Mouse (Mus musculus) heart, embryonic 10.5 days (tissue): ENCODE data around the gene Pgs1. TPM values are rescaled to one million over a fixed set of nuclear protein-coding genes. Genes with fewer than 3 reads are reported as not detected.

Source experiments
- DNase-seq: peaks from one replicate; pipeline ENCODE4 v3.0.0-alpha.2; 2017; ENCODE audit warnings: low spot score
- H3K27ac ChIP-seq: fragments of 300-500 bp; sonication (generic); 2 replicates; pipeline ENCODE4 v1.5.1; 2016; ENCODE audit warnings: mild to moderate bottlenecking
- H3K27me3 ChIP-seq: fragments of 300-500 bp; sonication (generic); 2 replicates; pipeline ENCODE4 v1.6.1; 2016; ENCODE audit warnings: mild to moderate bottlenecking; ENCODE audit not compliant: poor library complexity, insufficient read depth, severe bottlenecking
- H3K36me3 ChIP-seq: fragments of 300-500 bp; sonication (generic); 2 replicates; pipeline ENCODE4 v1.6.1; 2016; ENCODE audit warnings: mild to moderate bottlenecking, moderate library complexity
- H3K4me1 ChIP-seq: fragments of 300-500 bp; sonication (generic); 2 replicates; pipeline ENCODE4 v1.6.1; 2016; ENCODE audit warnings: mild to moderate bottlenecking
- H3K4me3 ChIP-seq: fragments of 300-500 bp; sonication (generic); 2 replicates; pipeline ENCODE4 v1.5.1; 2016; ENCODE audit warnings: mild to moderate bottlenecking, moderate library complexity
- H3K9me3 ChIP-seq: fragments of 300-500 bp; sonication (generic); 2 replicates; pipeline ENCODE4 v1.6.1; 2016; ENCODE audit warnings: mild to moderate bottlenecking, moderate library complexity
- WGBS: fragments of 180-500 bp; shearing (Covaris S2); methylation state at CpG from one replicate; pipeline ENCODE4 v1.1.7; 2016; 5-methylcytosine and 5-hydroxymethylcytosine counted together
- polyA plus RNA-seq: library from polyadenylated mRNA; unstranded; fragments of >200 nt; fragmentation: Nextera tagmentation; extraction: Ambion mirVana; gene quantifications from 2 replicates; pipeline ENCODE4 v1.2.1, GENCODE M21; 2016

Pgs1 gene
- polyA plus RNA-seq, 1 experiment from 2014 or later: 38.5 TPM

DNA sequence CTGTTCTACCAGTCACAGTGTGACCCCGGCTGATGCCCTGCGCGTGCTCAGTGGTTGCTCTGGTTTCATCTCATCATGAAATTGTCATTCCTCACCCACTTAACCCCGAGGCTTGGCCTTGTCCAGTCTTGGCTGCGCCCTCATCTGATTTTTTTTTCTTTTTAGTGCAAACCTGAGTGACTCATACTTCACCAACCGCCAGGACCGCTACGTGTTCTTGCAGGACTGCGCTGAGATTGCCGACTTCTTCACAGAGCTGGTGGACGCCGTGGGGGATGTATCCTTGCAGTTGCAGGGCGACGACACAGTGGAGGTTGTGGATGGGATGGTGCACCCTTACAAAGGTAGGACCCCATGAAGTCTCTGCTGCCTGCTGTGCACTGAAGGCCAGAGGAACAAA, 17.1 kb downstream of the Pgs1 start:
- peaks cover 77% of the 10 kb centered on the region for H3K36me3 ChIP-seq
- WGBS: 90% methylated on average over 14 of the region's 14 CpGs
- DNase-seq: no peak
- peaks cover 67% of the 10 kb centered on the region for H3K4me1 ChIP-seq
- H3K27me3 ChIP-seq: no peaks in the 10 kb centered on the region
- no peak overlapping the region for H3K4me3 ChIP-seq
- no peaks in the 10 kb centered on the region for H3K9me3 ChIP-seq
- 0 out of 2 replicates have a peak overlapping the region, but pooled peaks have one; percentile 60 for H3K27ac ChIP-seq

DNA sequence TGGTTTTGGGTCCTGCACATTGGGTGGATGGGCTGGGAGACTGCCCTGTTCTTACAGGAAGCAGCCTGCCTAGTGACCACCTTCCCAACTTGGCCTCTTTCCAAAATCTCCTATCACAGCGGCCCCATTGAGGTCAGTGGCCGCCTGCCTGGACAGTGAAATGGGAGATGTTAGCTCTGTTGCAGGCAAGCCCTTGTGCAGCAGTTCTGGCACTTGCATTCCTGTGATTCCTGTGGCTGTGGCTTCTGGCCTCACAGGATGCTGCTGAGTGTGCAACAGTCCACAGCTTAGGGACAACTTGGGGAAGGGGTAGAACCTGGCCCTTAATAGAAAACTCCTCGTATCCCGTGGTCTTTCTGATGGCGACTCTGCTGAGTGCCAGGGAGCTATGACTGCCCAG, 17.6 kb downstream of the Pgs1 start:
- no peak for DNase-seq
- H3K9me3 ChIP-seq: no peaks in the 10 kb centered on the region
- H3K4me3 ChIP-seq: no peak overlapping the region
- WGBS: 47% methylated on average over 5 of the region's 5 CpGs
- H3K36me3 ChIP-seq: peaks cover 74% of the 10 kb centered on the region
- H3K4me1 ChIP-seq: peaks cover 67% of the 10 kb centered on the region
- peak overlapping the region; percentile 60 for H3K27ac ChIP-seq
- H3K27me3 ChIP-seq: no peaks in the 10 kb centered on the region

- H3K36me3 ChIP-seq: peaks cover 74% of the 10 kb centered on the region
- peaks cover 67% of the 10 kb centered on the region for H3K4me1 ChIP-seq
- 70% methylated on average over 5 of the region's 5 CpGs for WGBS
- no peak overlapping the region for H3K4me3 ChIP-seq
- DNase-seq: no peak
- no peaks in the 10 kb centered on the region for H3K9me3 ChIP-seq
- H3K27ac ChIP-seq: peak overlapping the region; percentile 60
- H3K27me3 ChIP-seq: no peaks in the 10 kb centered on the region
Measured at GRCm38 (mm10) chr11:118004217-118004616, 18.1 kb downstream of the Pgs1 start.

- Histone ChIP-seq H3K9me3 (no peaks in the 10 kb centered on the region), H3K27ac (peak overlapping the region; percentile 75), H3K4me1 (peaks cover 75% of the 10 kb centered on the region), H3K4me3 (no peak overlapping the region), H3K36me3 (peaks cover 42% of the 10 kb centered on the region), H3K27me3 (no peaks in the 10 kb centered on the region)
- DNase-seq: peak; percentile 86
- 50% methylated on average over 8 of the region's 8 CpGs for WGBS
Measured at GRCm38 (mm10) chr11:118007460-118008143, 21.5 kb downstream of the Pgs1 start.

DNA sequence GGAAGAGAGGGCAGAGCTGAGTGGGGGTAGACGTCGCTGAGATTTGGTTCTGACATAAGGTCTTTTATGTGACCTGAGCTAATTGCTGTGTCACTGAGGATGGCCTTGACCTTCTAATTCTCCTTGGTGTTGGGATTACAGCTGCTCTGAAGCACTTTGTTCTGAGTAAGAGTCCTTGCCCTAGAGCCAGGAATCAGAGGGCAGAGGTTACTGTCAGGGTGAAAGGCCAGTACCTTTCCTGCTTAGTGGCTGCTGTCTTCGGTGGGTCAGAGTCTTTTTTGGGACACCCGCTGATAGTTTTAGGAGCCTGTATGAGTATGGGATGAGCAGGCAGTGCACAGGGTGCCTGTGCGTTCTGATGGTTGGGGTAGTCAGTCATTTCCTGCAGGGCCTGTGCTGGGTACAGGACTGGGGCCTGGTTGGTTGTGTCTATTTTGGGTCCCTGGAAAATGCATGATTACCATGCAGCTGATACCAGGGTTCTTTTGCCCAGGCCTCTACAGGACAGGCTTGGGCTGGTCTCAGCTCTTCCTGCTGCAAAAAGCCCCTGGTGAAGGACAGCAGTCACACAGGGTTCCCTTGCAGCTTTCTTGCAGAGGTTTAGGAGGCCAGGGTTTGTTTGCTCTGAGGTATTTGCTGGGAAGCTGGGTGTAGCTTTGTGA, 22.2 kb downstream of the Pgs1 start:
- H3K27ac ChIP-seq: peak overlapping the region; percentile 75
- H3K27me3 ChIP-seq: no peaks in the 10 kb centered on the region
- H3K36me3 ChIP-seq: peaks cover 36% of the 10 kb centered on the region

DNA sequence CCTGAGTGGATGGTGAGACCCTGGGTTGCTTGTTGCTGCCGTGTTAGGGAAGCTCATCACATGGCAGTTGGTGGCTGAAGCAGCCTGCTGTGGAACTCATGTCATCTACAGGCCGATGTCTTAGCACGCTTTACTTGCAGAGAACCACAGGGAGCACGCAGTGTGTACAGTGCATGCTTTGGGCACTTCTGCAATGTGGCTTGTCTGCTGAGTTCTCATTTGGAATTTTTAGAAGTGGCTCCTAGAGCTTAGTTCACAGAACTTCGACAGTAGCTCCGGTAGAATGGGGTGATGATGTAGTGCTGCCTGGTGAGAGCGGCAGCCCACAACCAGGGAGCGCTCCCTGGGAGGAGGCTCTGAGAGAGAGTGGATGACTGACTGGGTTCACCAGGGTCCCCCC, 22.8 kb downstream of the Pgs1 start:
- no peak overlapping the region for H3K4me3 ChIP-seq
- WGBS: 73% methylated on average over 8 of the region's 8 CpGs
- H3K9me3 ChIP-seq: no peaks in the 10 kb centered on the region
- no peaks in the 10 kb centered on the region for H3K27me3 ChIP-seq
- DNase-seq: no peak
- H3K4me1 ChIP-seq: peaks cover 72% of the 10 kb centered on the region
- H3K27ac ChIP-seq: peak overlapping the region; percentile 75
- peaks cover 31% of the 10 kb centered on the region for H3K36me3 ChIP-seq

More for the DNA sequence above, 22.2 kb downstream of the Pgs1 start:
- Histone ChIP-seq H3K4me3 (no peak overlapping the region), H3K9me3 (no peaks in the 10 kb centered on the region), H3K4me1 (peaks cover 74% of the 10 kb centered on the region)
- WGBS: 46% methylated on average over 5 of the region's 5 CpGs
- DNase-seq: no peak

- 55% methylated on average over 4 of the region's 4 CpGs for WGBS
- Histone ChIP-seq H3K9me3 (no peaks in the 10 kb centered on the region), H3K27me3 (no peaks in the 10 kb centered on the region), H3K27ac (peak overlapping the region; percentile 75), H3K4me3 (no peak overlapping the region), H3K36me3 (peaks cover 26% of the 10 kb centered on the region), H3K4me1 (peaks cover 73% of the 10 kb centered on the region)
- no peak for DNase-seq
Measured at GRCm38 (mm10) chr11:118009865-118010571, 23.9 kb downstream of the Pgs1 start.

GRCm38 (mm10) chr11:118012595-118012994, 26.5 kb downstream of the Pgs1 start:
- Histone ChIP-seq H3K4me1 (peaks cover 85% of the 10 kb centered on the region), H3K4me3 (no peak overlapping the region), H3K9me3 (no peaks in the 10 kb centered on the region), H3K27ac (peak overlapping the region; percentile 12; the same call in 1 of the 2 replicates), H3K36me3 (peaks cover 29% of the 10 kb centered on the region), H3K27me3 (no peaks in the 10 kb centered on the region)
- WGBS: 88% methylated on average over 1 of the region's 1 CpGs
- no peak for DNase-seq

DNA sequence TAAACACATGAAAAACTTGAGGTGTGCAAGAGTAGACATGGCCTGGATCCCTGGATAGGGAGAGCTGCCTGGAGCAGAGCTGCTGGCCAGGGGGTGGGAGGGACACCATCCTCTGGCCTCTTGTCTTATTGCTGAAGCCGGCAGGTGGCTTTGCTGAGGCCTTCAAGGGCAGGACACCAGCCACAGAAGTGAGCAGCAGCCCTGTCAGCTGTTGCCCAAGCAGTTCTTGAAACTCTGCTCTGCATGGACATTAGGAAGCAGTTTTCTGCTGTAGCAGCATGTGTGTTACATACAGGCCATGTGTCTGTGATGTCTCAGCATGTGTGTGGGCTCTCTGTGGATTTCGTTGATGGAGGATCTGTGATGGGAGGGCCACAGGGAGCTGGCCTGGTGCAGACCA, 27.2 kb downstream of the Pgs1 start:
- H3K27me3 ChIP-seq: no peaks in the 10 kb centered on the region
- WGBS: 73% methylated on average over 2 of the region's 2 CpGs
- H3K4me1 ChIP-seq: peaks cover 78% of the 10 kb centered on the region

GRCm38 (mm10) chr11:118014391-118014995, 28.4 kb downstream of the Pgs1 start:
- no peak overlapping the region for H3K4me3 ChIP-seq
- no peaks in the 10 kb centered on the region for H3K9me3 ChIP-seq
- no peak for DNase-seq
- 82% methylated on average over 12 of the region's 12 CpGs for WGBS
- H3K4me1 ChIP-seq: peaks cover 66% of the 10 kb centered on the region
- peak overlapping the region; percentile 54; the same call in 1 of the 2 replicates for H3K27ac ChIP-seq
- H3K27me3 ChIP-seq: no peaks in the 10 kb centered on the region
- peaks cover 40% of the 10 kb centered on the region for H3K36me3 ChIP-seq

More for the DNA sequence above, 27.2 kb downstream of the Pgs1 start:
- H3K36me3 ChIP-seq: peaks cover 36% of the 10 kb centered on the region
- DNase-seq: no peak
- H3K4me3 ChIP-seq: no peak overlapping the region
- H3K9me3 ChIP-seq: no peaks in the 10 kb centered on the region
- no peak overlapping the region for H3K27ac ChIP-seq

DNA sequence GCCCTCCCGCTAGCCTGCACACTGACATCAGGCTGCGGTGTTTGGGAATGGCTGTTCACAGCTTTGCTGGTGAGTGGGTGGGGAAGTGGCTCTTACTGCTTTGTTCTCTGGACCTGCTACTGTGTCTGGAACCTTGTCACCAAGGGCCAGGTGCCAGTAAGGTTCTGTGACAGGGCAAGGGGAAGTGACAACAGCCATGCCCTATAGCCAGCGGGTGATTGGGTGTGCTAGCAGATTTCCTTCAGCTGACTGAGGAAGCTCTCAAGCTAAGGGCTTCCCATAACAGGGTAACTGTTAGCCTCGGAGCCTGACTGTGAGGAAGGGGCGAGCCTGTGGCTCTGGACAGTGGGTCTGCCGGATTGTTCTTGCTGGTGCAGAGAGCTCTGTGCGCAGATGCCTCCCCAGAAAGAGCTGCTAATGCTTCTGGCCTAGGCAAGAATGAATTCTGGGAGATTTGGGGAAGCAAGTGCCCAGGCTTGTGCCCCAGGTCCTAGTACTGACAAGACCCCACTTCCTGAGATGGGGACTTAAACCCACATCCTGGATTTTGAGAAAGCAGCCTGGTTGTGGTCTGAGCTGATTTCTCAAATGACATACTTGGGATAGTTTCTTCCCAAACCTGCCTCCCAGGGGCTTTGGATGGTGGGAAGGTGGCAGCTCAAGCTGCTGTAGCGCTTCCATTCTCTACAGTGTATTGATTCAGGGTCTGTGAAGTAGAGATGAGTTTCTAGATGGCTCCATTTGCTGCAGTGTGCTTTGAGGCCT, 29.5 kb downstream of the Pgs1 start:
- H3K4me1 ChIP-seq: peaks cover 56% of the 10 kb centered on the region
- H3K27ac ChIP-seq: peak overlapping the region; percentile 43; the same call in 1 of the 2 replicates
- 73% methylated on average over 8 of the region's 8 CpGs for WGBS
- no peaks in the 10 kb centered on the region for H3K27me3 ChIP-seq
- DNase-seq: no peak
- peaks cover 49% of the 10 kb centered on the region for H3K36me3 ChIP-seq
- H3K9me3 ChIP-seq: no peaks in the 10 kb centered on the region
- H3K4me3 ChIP-seq: no peak overlapping the region

DNA sequence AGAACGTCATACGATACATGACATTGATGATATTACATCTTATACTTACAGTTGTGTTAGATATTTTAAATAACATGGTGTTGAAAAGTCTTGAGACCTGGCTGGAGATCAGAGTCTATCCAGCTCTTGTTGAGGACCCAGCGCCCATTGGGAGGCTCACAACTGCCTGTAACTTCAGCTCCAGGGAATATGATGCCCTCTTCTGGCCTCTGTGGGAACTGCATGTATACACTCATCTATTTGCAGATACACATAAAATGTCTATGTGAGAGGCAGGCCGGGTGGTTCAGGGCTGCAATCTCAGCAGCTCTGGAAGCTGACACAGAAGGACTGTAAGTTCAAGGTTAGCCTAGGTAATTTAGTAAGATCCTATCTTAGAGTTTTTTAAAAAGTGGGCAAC, 32.2 kb downstream of the Pgs1 start:
- peaks cover 36% of the 10 kb centered on the region for H3K4me1 ChIP-seq
- no peaks in the 10 kb centered on the region for H3K9me3 ChIP-seq
- DNase-seq: no peak
- no peaks in the 10 kb centered on the region for H3K27me3 ChIP-seq
- H3K36me3 ChIP-seq: peaks cover 64% of the 10 kb centered on the region
- no peak overlapping the region for H3K27ac ChIP-seq
- 94% methylated on average over 4 of the region's 4 CpGs for WGBS
- H3K4me3 ChIP-seq: no peak overlapping the region
